Mouse (Mus musculus): ENCODE results near the gene Fam89b.

The Fam89b gene

DNA sequence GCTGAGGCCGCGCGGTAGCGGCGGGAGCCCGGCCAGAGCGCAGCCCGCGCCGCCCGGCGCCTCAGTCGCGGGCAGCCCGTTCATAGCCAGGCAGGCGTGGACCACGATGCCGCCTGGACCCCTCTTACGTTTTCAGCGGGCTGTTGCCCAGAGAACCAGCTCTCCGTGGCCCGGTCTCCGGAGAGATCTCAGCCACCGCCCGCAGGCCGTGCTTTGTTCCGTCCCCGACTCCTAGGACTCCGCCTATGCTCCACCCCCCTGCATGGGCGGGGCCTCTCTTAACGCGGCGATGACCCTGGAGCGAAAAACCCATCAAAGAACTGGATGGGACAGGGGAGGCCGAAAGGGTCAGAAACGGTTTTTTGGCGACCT lies at the start of gene Fam89b:
TSS of gene Fam89b (minus strand) at position 210 of the 372 bp plus-strand sequence.
- DNase-seq (ENCODE audit: low spot score in 2 of 2): peak; percentile 53 to 67

DNA sequence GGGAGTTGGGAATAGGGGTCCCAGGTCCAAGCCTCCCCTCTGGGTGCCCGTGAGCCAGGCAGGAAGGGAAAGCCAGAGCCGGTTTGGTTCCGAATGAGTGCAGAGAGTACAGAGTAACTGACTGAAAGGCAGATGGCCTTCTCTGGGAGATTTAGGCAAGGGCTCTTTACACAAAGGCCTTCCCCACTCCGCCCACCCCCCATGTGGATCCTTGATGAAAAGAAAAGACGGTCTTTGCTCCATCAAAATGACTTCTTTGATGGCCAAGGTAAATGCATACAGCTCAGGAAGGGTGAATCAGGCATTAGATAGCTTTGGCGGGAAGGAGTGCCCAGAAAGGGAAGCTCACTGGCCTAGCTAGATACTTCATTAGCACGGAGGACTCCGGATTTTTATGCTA lies 48.9 kb upstream of the Fam89b start:
- no peak for DNase-seq (ENCODE audit: low spot score in 2 of 2)

DNA sequence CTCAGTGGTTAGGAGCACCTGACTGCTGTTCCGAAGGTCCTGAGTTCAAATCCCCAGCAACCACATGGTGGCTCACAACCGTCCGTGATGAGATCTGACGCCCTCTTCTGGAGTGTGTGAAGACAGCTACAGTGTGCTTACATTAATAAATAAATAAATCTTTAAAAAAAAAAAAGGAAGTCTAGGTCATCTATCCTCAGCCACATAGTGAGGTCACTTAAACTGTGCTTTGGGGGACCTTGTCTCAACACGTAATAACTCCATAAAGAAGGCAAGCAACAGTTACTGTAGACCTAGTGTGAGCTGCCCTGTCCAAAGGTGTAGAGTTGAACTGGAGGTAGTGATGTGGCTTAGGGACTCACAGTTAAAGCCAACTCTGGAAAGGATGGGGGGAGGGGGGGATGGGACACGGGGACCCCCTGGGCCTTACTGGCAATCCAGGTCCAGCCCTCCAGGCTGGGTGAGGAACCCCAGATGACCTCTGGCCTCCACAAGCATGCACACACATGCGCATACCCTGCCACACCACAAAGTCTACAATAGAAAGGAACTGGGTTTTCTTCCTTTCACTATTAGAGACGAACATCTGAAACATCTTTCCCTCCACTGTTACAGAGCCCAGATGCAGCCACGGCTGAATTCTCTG lies 48.1 kb upstream of the Fam89b start:
- no peak for DNase-seq (ENCODE audit: low spot score in 2 of 2)

DNA sequence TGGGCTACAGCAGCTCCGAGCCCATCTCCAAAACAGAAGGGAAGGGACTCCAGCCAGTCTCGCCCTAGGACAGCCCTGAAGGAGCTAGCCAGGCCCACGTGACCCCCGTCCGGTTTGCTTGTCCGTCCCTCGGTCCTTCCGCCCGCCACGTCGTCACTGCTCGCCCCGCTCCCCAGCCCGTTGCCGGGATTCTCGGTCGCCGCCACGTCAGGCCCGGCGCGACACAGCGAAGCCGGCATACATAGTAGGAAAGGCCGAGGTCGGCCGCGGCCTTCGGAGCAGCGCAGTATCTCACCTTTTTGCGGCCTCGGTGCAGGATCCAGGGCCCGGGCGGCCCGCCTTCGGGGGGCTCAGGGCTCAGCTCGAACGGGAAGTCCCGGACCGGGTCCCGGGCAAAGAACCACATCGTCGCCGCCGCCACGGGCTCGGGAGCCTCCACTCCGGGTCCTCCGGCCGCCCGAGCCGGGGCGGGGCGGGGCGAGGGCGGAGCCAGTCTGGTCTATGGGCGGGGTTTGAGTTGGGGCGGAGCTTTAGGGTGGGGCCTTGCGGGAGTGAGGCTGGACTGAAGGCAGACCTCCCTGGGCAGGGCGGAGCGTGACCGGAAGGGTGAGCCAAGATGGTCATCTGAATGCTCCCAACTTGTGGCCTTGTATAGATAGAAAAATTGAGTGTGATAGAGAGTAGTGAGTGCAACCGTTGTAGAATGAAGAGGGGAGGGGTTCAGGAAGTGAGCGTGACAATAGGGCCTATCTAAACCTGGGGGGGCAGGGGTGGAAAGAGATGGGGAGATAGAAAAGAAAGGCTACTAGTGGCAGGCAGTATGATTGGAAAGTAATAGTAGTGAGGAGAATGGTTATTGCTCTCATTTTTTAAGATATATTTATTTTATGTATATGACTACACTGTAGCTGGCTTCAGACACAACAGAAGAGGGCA lies 41.7 kb upstream of the Fam89b start, which contains the start of gene Scyl1:
TSS of gene Scyl1 (minus strand) at position 495 of the 936 bp plus-strand sequence.
- peak; percentile 74 to 82 for DNase-seq (ENCODE audit: low spot score in 2 of 2)

DNA sequence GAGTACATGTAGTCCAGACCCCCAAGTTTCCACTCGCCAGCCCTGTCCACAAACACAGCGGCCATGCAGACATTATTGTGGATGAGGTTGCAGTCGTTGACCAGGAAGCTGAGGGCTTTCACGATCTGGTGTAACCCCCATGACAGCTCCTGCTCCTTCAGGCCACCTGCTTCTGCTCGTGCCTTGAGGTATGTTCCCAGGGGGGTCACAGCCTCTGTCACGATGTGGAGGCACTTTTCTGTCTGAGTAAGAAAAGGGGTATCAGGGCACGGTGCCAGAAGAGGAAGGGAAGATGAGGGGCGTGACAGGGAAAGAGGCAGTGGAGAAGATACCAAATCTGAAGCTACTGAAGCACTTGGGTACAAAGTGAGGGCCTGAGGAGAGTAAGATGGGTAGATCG lies 40.9 kb upstream of the Fam89b start:
- DNase-seq (ENCODE audit: low spot score in 2 of 2): no peak

DNA sequence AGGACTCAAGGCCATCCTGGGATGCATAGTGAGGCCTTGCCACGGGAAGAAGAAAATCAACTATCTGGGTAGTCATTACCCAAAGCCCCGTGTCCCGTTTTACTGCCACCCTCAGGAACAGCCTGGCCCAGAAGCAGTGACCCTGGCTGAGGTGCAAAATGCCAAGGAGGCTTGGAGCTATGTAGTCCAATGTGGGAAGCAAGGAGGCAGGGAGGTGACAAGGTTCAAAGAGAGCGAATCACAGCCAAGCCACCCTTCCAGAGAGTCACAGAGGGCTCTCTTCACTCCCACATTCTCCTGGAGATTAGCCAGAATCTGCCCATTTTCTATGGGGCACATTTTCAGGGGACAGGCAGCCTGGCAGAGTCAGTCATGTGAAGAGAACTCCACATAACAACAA lies 37.8 kb upstream of the Fam89b start:
- no peak for DNase-seq (ENCODE audit: low spot score in 2 of 2)

DNA sequence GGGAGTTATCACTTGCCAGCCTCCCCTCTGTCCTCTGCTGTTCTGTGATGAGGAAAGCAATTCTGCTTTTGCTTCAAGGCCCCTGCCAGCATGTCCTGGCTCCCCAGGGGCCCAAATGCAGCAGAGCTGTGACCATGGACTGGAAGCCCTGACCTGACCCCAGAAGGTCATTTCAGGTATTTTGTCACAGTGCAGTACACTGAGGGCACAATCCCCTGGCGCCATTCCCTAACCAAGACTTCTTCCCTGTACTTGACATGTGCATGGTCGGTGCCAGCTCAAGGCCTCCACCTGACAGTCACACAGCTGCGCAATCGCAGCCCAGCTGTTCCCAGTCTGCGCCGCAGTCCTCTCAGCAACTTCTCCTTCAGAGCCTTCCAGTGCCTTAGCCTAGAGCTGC lies 33.7 kb upstream of the Fam89b start:
- DNase-seq (ENCODE audit: low spot score in 2 of 2): no peak

DNA sequence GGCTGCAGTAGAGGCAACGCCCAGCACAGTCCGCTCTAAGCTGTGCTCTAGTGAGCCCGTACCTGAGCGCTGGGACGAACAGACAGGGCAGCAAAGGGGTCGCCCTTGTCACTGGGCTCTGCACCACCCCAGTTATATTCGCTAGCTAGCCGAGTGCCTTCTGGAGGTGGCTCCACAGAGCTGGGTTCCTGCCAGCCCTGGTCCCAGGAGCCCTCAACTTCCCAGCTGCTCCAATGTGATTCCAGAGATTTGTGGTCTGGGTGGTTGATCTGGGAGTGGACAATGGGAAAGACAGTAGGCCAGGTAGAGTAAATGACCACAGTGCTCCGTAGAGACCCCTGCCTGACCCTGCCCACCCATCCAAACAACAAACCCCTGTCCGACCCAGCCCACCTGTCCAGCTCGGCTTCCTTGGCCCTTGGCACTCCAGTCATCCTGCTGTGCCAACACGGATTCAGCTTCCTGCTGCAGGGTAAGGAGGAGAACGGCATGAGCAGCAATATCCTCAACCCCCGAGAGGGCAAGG lies 29.5 kb upstream of the Fam89b start:
- no peak for DNase-seq (ENCODE audit: low spot score in 2 of 2)

DNA sequence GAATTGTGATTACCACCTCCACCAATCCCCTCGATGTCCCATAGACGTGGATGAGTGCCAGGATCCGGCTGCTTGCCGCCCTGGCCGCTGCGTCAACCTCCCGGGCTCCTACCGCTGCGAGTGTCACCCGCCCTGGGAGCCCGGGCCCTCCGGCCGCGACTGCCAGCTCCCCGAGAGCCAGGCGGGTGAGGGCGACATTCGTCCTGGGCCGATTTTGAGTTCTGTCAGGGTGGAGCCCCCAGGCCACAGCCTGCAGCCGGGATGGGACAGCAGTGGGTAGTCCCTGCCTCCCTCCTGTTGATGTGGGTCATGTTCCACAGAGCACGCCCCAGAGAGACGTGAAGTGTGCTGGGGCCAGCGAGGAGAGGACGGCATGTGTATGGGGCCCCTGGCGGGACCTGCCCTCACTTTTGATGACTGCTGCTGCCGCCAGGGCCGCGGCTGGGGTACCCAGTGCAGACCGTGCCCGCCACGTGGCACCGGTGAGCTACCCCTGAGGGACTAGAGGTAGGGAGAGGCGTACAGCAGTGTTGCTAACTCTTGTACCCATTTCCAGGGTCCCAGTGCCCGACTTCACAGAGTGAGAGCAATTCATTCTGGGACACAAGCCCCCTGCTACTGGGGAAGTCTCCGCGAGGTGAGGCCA lies 27.7 kb upstream of the Fam89b start:
- DNase-seq (ENCODE audit: low spot score in 2 of 2): no peak

DNA sequence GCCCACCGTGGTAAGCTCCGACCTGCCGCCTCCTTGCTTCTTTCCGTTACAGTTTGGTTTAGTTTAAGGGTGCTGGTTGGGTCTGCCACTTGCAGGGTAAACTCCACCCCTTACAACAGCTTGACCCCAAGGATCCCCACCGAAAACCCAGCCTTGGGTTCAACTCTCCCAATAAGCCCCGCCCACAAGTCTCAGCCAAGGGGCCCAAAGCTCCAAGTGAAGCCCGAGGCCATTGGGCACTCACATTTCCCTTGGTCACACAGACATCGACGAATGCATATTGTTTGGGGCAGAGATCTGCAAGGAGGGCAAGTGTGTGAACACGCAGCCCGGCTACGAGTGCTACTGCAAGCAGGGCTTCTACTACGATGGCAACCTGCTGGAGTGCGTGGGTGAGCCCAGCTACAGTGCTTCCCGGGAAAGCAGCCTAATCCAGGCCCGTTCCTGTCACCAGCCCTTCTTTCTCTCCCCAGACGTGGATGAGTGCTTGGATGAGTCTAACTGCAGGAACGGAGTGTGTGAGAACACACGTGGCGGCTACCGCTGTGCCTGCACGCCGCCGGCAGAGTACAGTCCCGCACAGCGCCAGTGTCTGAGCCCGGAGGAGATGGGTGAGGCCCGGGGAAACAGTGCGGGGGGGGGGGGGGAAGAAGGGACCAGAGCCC lies 27.0 kb upstream of the Fam89b start:
- peak; percentile 44 to 65 for DNase-seq (ENCODE audit: low spot score in 2 of 2)

DNA sequence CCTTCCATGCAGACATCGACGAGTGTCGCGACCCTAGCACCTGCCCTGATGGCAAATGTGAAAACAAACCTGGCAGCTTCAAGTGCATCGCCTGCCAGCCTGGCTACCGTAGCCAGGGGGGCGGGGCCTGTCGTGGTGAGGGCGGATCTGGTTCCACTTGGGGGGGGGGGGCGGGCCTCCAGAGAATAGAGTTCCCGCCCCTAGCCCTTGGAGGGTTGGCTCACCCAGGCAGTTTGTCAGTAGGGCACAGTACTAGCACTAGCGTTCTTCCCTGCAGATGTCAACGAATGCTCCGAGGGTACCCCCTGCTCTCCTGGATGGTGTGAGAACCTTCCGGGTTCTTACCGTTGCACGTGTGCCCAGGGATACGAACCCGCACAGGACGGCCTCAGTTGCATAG lies 22.3 kb upstream of the Fam89b start:
- DNase-seq (ENCODE audit: low spot score in 2 of 2): no peak

DNA sequence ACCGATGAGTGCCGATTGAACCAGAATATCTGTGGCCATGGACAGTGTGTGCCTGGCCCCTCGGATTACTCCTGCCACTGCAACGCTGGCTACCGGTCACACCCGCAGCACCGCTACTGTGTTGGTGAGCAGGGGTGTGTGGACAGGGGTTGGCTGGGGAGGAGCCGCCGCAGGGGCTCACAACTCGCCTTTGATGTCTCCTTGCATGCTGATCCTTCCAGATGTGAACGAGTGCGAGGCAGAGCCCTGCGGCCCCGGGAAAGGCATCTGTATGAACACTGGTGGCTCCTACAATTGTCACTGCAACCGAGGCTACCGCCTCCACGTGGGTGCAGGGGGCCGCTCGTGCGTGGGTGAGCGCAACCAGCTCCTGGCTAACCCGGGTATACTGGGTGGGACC lies 21.5 kb upstream of the Fam89b start:
- DNase-seq (ENCODE audit: low spot score in 2 of 2): no peak

DNA sequence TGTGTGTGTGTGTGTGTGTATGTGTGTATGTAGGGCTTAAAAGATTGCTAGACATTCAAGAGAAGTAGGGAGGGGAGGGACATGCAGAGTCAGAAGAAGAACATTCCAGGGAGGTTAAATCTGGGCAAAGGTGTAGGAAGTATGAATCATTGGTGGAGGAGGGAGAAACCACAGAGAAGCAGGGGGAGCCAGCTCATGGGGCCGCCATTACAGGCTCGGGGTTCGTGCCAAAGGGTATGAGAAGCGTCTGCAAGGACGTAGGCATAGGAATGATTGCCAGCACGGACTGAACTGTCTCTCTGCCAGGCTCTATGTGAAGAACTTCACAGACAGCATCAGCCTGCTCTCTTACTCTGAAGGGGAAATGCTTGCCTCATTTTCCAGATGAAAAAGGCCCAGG lies 20.0 kb upstream of the Fam89b start:
- no peak for DNase-seq (ENCODE audit: low spot score in 2 of 2)

DNA sequence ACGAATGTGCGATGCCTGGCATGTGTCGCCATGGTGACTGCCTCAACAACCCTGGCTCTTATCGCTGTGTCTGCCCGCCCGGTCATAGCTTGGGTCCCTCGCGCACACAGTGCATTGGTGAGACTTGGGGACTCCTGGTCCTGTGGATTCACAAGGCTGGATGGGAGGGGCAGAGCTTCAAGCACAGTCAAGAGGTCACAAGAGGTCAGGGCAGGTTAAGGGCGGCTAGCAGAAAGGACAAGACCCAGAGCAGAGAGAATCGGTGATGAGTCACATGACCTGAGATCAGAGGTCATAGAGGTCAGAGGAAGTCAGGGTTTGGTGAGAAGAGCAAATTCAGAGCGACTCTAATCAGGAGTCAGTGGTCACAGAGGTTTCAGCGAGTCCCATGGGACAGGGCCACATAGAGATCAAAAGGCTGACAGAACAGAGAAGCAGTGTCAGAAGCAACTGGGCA lies 17.5 kb upstream of the Fam89b start:
- DNase-seq (ENCODE audit: low spot score in 2 of 2): no peak

DNA sequence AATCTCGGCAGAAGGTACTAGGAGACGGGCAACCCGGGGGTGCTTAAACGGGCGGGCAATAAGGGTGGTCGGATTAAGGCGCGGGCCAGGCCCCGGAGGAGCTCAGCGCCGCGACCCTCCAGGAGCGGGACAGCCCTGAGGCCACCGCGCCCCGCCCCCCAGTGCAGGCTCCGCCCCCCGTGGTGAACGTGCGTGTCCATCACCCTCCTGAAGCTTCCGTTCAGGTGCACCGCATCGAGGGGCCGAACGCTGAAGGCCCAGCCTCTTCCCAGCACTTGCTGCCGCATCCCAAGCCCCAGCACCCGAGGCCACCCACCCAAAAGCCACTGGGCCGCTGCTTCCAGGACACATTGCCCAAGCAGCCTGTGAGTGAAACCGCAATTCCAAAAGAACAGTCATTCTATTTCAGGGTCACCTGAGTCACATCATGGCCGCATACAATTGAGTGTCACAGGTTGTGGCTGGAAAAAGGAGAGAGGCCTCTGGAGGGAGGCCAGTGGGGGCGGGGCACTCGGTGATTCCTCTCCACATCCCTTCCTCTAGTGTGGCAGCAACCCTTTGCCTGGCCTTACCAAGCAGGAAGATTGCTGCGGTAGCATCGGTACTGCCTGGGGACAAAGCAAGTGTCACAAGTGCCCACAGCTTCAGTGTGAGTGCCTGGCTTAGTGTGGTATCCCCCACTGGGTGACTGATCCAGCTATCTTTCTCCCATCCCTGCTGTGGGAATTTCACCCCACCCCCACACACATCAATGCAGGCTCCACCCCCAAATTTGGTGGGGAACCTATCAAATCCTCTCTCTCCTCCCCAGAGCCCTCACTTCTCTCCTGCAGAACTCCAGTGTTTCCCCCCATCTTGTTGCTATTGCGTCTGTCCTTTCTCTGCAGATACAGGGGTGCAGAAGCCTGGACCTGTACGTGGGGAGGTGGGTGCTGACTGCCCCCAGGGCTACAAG lies 16.6 kb upstream of the Fam89b start:
- no peak for DNase-seq (ENCODE audit: low spot score in 2 of 2)

DNA sequence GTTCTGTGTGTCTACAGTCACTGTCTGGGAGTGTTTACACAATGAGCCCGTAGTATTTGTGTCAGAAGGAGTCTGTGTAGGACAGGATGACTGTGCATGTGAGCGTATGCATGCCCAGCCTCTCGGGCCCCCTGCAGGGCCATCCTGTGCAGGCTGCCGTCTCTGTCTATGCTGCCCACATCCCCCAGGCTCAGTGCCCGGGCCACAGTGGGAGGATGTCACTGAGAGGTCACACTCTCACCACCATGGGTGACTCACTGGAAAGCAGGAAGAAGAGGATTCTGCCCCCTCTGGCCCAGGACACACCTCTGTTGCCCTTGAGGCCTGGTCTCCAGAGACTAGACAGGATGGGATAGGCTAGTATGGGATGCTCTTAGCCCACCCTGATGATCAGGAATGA lies 14.1 kb upstream of the Fam89b start:
- DNase-seq (ENCODE audit: low spot score in 2 of 2): no peak

DNA sequence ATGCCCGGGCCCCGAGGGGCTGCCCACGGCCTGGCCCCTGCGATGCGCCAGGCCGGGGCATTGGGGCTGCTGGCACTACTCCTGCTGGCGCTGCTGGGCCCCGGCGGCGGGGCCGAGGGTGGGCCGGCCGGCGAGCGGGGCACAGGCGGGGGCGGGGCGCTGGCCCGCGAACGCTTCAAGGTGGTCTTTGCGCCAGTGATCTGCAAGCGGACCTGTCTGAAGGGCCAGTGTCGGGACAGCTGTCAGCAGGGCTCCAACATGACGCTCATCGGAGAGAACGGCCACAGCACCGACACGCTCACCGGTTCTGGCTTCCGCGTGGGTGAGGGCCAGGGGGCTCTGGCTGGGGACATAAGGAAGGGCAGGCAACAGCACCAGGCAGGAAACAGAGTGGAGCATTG lies 12.8 kb upstream of the Fam89b start:
- no peak for DNase-seq (ENCODE audit: low spot score in 2 of 2)

DNA sequence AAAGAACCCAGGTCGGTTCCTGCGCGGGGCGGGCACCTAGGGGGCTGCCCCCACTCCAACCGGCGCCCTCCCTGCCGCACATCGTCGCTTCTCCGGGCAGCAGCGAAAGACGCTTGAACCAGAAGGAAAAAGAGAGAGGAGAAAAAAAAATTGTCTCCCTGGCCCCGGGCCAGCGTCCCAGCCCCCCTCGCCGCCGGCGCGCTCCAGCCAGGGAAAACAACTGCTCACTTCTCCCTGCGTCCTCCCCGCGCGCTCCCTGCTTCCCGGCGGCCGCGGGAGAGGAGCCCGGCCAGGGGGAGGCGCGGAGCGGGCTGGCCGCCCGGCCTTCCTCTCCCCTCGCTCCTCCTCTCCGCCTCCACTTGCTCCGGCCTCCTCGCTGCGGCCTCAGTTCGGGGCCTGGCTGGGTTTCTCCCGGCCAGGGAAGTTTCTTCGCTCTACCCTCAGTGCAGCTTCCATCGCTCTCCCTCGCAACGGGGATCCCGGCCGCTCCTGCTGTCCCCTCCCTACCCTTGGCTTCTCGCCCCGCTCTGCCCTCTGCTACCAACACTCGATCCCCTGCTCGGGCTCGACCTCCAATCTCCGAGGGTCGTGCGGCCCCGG lies 12.3 kb upstream of the Fam89b start:
- peak; percentile 54 to 55 for DNase-seq (ENCODE audit: low spot score in 2 of 2)

DNA sequence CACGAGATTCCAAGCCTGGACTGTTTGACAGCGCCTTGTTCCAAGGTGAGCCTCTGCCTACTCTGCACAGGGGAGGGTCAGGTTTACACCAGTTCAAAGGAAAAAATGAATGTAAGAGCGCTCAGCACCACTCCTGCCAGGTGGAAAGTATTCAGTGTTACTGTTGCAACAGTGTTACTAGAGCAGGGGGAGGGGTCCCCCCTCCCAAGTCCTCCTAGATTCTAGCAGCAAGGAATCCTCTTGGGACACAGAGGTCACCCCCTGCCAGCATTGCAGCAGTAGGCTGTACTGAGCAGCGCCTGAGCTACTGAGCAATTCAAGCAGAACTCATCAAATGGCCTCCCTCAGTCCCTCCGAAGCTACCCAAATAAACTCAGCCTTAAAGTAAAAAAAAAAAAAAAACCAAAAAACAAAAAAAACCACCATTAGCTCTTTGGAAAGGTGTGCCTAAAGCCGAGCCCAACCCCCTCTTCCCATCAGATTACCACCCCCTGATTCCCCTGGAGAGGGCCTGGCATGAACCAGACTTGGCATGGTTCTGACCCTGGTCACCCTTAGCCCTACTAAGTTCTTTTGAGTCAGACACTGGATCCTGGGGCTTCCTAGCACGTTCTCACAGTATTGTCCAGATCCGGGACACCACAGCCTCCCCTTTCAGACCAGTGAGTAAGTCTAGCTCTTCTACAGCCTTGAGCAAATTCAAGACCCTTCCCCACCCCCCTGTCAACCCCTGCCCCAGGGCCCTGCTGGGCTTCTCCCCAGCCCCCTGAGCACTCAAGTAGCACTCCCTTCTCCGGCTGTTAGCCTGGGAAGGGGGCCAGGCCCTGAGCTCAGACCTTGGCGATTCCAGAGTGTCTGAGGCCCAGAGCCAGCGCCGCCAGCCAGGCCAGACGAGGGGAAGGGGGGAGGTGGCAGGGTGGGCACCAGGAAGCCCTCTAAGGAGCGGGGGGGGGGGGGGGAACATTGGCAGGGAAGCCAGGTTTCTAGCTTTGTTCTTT lies 11.2 kb upstream of the Fam89b start, which contains the start of gene Ltbp3:
TSS of gene Ltbp3 (plus strand) at position 585 of the 998 bp plus-strand sequence.
- DNase-seq (ENCODE audit: low spot score in 2 of 2): no peak

All from frontal cortex, postnatal 25 days (tissue).